Mouse (Mus musculus) gastrocnemius, postnatal 4 days (tissue): ENCODE results near the gene Usp39. TPM values are rescaled to one million over a fixed set of nuclear protein-coding genes. Genes with fewer than 3 reads are reported as not detected.

ENCODE experiments used
- DNase-seq, 2 experiments: peaks; one replicate each; pipeline ENCODE4 v3.0.0; 2021 to 2022; ENCODE audit warnings: low spot score in 2 of 2, mixed read lengths in 2 of 2
- total RNA-seq, 2 experiments: library from RNA; stranded (reverse); gene quantifications; 2 replicates each; pipeline ENCODE4 v1.2.3; 2021

The Usp39 gene
- total RNA-seq, 2 experiments from 2014 or later = 19.3 to 21.0 TPM

GRCm38 (mm10) chr6:72373184-72373583 lies 28.2 kb upstream of the Usp39 start:
- DNase-seq = no peak

- DNase-seq = no peak
Observed at GRCm38 (mm10) chr6:72371571-72371970, 26.6 kb upstream of the Usp39 start.

- no peak for DNase-seq
Observed at GRCm38 (mm10) chr6:72371147-72371546, 26.2 kb upstream of the Usp39 start.

- no peak for DNase-seq
Observed at GRCm38 (mm10) chr6:72370091-72370490, 25.1 kb upstream of the Usp39 start.

GRCm38 (mm10) chr6:72369557-72369956 lies 24.6 kb upstream of the Usp39 start:
- no peak for DNase-seq

GRCm38 (mm10) chr6:72367460-72367974 lies 22.5 kb upstream of the Usp39 start:
- no peak for DNase-seq

- no peak for DNase-seq
Observed at GRCm38 (mm10) chr6:72366844-72367443, 22.0 kb upstream of the Usp39 start, which contains the start of gene Rnf181. Gene Rnf181, minus strand, starts transcription at chr6:72366956.

GRCm38 (mm10) chr6:72366304-72366703 lies 21.3 kb upstream of the Usp39 start:
- no peak for DNase-seq

GRCm38 (mm10) chr6:72364985-72365384 lies 20.0 kb upstream of the Usp39 start:
- no peak for DNase-seq

- DNase-seq = no peak
Observed at GRCm38 (mm10) chr6:72364009-72364408, 19.0 kb upstream of the Usp39 start.

- peak; percentile 83 to 92 for DNase-seq
Observed at GRCm38 (mm10) chr6:72362132-72363028, 17.4 kb upstream of the Usp39 start.

GRCm38 (mm10) chr6:72361121-72361551 lies 16.2 kb upstream of the Usp39 start:
- DNase-seq = no peak

- DNase-seq = no peak
Observed at GRCm38 (mm10) chr6:72360599-72360935, 15.6 kb upstream of the Usp39 start.

GRCm38 (mm10) chr6:72359891-72360598 lies 15.1 kb upstream of the Usp39 start:
- DNase-seq = no peak

- DNase-seq = no peak
Observed at GRCm38 (mm10) chr6:72359343-72359742, 14.4 kb upstream of the Usp39 start.

GRCm38 (mm10) chr6:72358086-72358764 lies 13.2 kb upstream of the Usp39 start:
- DNase-seq = no peak

GRCm38 (mm10) chr6:72357164-72358079 lies 12.4 kb upstream of the Usp39 start:
- DNase-seq = no peak

- DNase-seq = no peak
Observed at GRCm38 (mm10) chr6:72356001-72356532, 11.1 kb upstream of the Usp39 start.

GRCm38 (mm10) chr6:72355066-72355911 lies 10.3 kb upstream of the Usp39 start, which contains the start of gene Tmem150a:
Gene Tmem150a, plus strand, starts transcription at chr6:72355447.
- DNase-seq = peak; percentile 73 to 85
